Comparison of ENCODE assay signal across 10 mouse cellular contexts in the genomic region with DNA sequence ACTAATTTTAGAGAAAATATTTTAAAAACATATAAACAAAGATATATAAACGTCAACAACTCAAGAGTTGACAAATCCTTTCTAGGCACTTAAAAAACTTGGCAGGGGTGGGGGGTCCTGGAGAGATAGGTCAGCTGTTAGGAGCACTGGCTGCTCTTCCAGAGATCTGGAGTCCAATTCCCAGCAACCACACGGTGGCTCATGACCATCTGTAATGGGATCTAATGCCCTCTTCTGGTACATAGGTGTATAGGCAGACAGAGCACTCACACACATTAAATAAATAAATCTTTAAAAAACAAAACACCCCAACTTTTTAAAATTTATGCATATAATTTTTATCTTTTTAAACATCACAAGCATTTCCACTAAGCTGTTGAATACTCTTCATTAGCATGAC. TPM values are rescaled to one million over a fixed set of nuclear protein-coding genes. Genes with fewer than 3 reads are reported as not detected.
DNase-seq lines count a peak whose midpoint lies in the region; ATAC-seq and TF ChIP-seq lines count a peak whose summit lies in the region.
"Had no signal": no experiment of that assay in that cellular context is flagged by ENCODE, and none has a peak within 500 bp of the region (broad histone marks: within the 10 kb centered on the region; RNA-seq: fewer than 3 reads in every experiment).

No protein-coding gene starts in this region.

- H3K79me3 ChIP-seq in C2C12 (ENCODE audit: low read depth): no peaks in the 10 kb centered on the region

- H3K9me3 ChIP-seq in kidney, postnatal 0 days (replicated peaks; ENCODE audit: low read length): no peaks in the 10 kb centered on the region
- H3K9me3 ChIP-seq: hindbrain, embryonic 15.5 days; limb, embryonic 15.5 days had no signal

- no peak overlapping the region for H3K4me2 ChIP-seq in kidney, postnatal 0 days (ENCODE audit: low read length)
- H3K4me2 ChIP-seq: hindbrain, embryonic 15.5 days; limb, embryonic 15.5 days had no signal

- DNase-seq in kidney, postnatal 0 days (ENCODE audit: low spot score): peak; percentile 69
- no peak for DNase-seq in kidney, adult 11 months
- DNase-seq in 416B (ENCODE audit: low read depth): peak; percentile 62
- peak; percentile 55 for DNase-seq in embryo, embryonic 11 days
- DNase-seq in right cerebral cortex, postnatal 36 days (ENCODE audit: low spot score in 2 of 2): no peak
- DNase-seq in spleen, adult 12 weeks (ENCODE audit: low spot score): no peak
- DNase-seq: adrenal gland, adult 8-10 months had no signal

- H3K4me3 ChIP-seq in kidney, postnatal 0 days (replicated peaks; ENCODE audit: low read depth, low read length): no peak overlapping the region
- H3K4me3 ChIP-seq in C2C12 (ENCODE audit: insufficient read depth, poor library complexity, severe bottlenecking): no peak overlapping the region
- H3K4me3 ChIP-seq: hindbrain, embryonic 15.5 days; limb, embryonic 15.5 days had no signal

- H3K27me3 ChIP-seq in kidney, postnatal 0 days (ENCODE audit: insufficient read depth, low read length): no peaks in the 10 kb centered on the region
- no peaks in the 10 kb centered on the region for H3K27me3 ChIP-seq in C2C12 (ENCODE audit: control insufficient read depth, insufficient read depth, insufficient read length)
- H3K27me3 ChIP-seq: hindbrain, embryonic 15.5 days; limb, embryonic 15.5 days had no signal

- no peaks in the 10 kb centered on the region for H3K79me2 ChIP-seq in C2C12 (ENCODE audit: control insufficient read depth, insufficient read depth)

- no peak overlapping the region for H3K27ac ChIP-seq in kidney, postnatal 0 days
- H3K27ac ChIP-seq: hindbrain, embryonic 15.5 days had no signal

- H3ac ChIP-seq in C2C12 (ENCODE audit: control insufficient read depth, insufficient read length, low read depth): no peak overlapping the region

- no peak overlapping the region for H3K9ac ChIP-seq in kidney, postnatal 0 days (ENCODE audit: low read depth, low read length)
- H3K9ac ChIP-seq: hindbrain, embryonic 15.5 days; limb, embryonic 15.5 days had no signal

- H3K36me3 ChIP-seq in kidney, postnatal 0 days (ENCODE audit: insufficient read depth, low read length): no peaks in the 10 kb centered on the region
- no peaks in the 10 kb centered on the region for H3K36me3 ChIP-seq in C2C12 (ENCODE audit: control insufficient read depth, insufficient read depth)
- H3K36me3 ChIP-seq: hindbrain, embryonic 15.5 days; limb, embryonic 15.5 days had no signal

- no peaks in the 10 kb centered on the region; the same call in none of the 2 replicates for H3K4me1 ChIP-seq in kidney, postnatal 0 days (replicated peaks; ENCODE audit: insufficient read depth, low read length)

- TF ChIP-seq CTCF in kidney, postnatal 0 days (IDR thresholded peaks at IDR 0.05; ENCODE audit: low read depth): peak; percentile 74
- peak; percentile 12 for TF ChIP-seq CTCF in C2C12 (IDR thresholded peaks at IDR 0.05; ENCODE audit: control insufficient read depth, insufficient read depth, insufficient read length)

- 15% methylated on average over 2 of the region's 2 CpGs for WGBS in kidney, postnatal 0 days

- ATAC-seq in kidney, postnatal 0 days (replicated peaks; ENCODE audit: low FRiP score, low read depth): no peak

TF ChIP-seq in C2C12, 6 proteins besides CTCF, POLR2A, EP300 and RAD21:
- TF ChIP-seq MAX (IDR thresholded peaks at IDR 0.05) (no peak), MYOG (IDR thresholded peaks at IDR 0.05; ENCODE audit: control insufficient read depth, extremely low read depth, insufficient read length) (no peak), USF1 (IDR thresholded peaks at IDR 0.05; ENCODE audit: low read depth) (no peak), FOSL1 (IDR thresholded peaks at IDR 0.05; ENCODE audit: insufficient read depth, low read length, poor library complexity, severe bottlenecking) (no peak), CEBPB (IDR thresholded peaks at IDR 0.05; ENCODE audit: low read depth) (no peak), MYOD1 (IDR thresholded peaks at IDR 0.05; ENCODE audit: control insufficient read depth, insufficient read length, low read depth) (no peak)

RNA-seq across cellular contexts. Expression of gene Thap12, which starts 5.4 kb away (rescaled TPM):
- polyA plus RNA-seq in kidney, postnatal 0 days (2015; fragmentation: Nextera tagmentation; extraction: Ambion mirVana): 45.5 and 47.2 TPM in 2 replicates
- polyA plus RNA-seq in C2C12 (2012; fragmentation: generic; extraction: Trizol): 22.3 TPM

RNA-seq across cellular contexts. Expression of gene Emsy, which starts 40.9 kb away (rescaled TPM):
- 14.1 and 17.3 TPM in 2 replicates for polyA plus RNA-seq in kidney, postnatal 0 days (2015; fragmentation: Nextera tagmentation; extraction: Ambion mirVana)
- 12.1 TPM for polyA plus RNA-seq in C2C12 (2012; fragmentation: generic; extraction: Trizol)

Comparison
In these comparisons a context has a peak if more than half of its experiments do, and no peak if none do; other contexts are left out.
1. DNase-seq: peak in kidney, postnatal 0 days (single experiment), 416B (single experiment) and embryo, embryonic 11 days (single experiment); none in kidney, adult 11 months (single experiment), right cerebral cortex, postnatal 36 days (0 of 2) and spleen, adult 12 weeks (single experiment).